Mouse (Mus musculus) ES-Bruce4 (cell line): ENCODE measurements at regions not wholly inside any gene's neighbourhood (a gene's known extent, or its start where the extent isn't known, plus 50 kb on each side); places are given as distances from the start of the nearest gene placed in this dataset.

Source experiments
- H3K27ac ChIP-seq: 2 replicates; pipeline ENCODE4 v1.5.1; 2012; ENCODE audit warnings: low read length, inconsistent platforms; ENCODE audit not compliant: insufficient read depth
- H3K27me3 ChIP-seq: 2 replicates; pipeline ENCODE4 v1.6.1; 2012; ENCODE audit warnings: mild to moderate bottlenecking, low read length, inconsistent platforms; ENCODE audit not compliant: control insufficient read depth, poor library complexity, insufficient read depth, severe bottlenecking
- H3K36me3 ChIP-seq: 2 replicates; pipeline ENCODE4 v1.6.1; 2012; ENCODE audit warnings: inconsistent platforms, mild to moderate bottlenecking, low read length, moderate library complexity; ENCODE audit not compliant: control insufficient read depth, poor library complexity, insufficient read depth, severe bottlenecking
- H3K4me1 ChIP-seq: one replicate; pipeline ENCODE4 v1.8.1; 2011; ENCODE audit warnings: low read length; ENCODE audit not compliant: control insufficient read depth, insufficient read depth
- H3K4me3 ChIP-seq: 2 replicates; pipeline ENCODE4 v1.5.1; 2011; ENCODE audit warnings: low read depth, mild to moderate bottlenecking, low read length
- H3K9ac ChIP-seq: 2 replicates; pipeline ENCODE4 v1.6.1; 2012; ENCODE audit warnings: low read depth, mild to moderate bottlenecking, inconsistent platforms; ENCODE audit not compliant: poor library complexity, severe bottlenecking
- H3K9me3 ChIP-seq: replicated peaks from 2 replicates; pipeline ENCODE4 v1.6.1; 2012; ENCODE audit warnings: mild to moderate bottlenecking, low read length, inconsistent platforms; ENCODE audit not compliant: control insufficient read depth, poor library complexity, insufficient read depth, severe bottlenecking
- CTCF ChIP-seq: IDR thresholded peaks from one replicate; pipeline ENCODE4 v1.8.1; 2011; ENCODE audit warnings: low read depth, low read length
- EP300 ChIP-seq: IDR thresholded peaks from 2 replicates; pipeline ENCODE4 v1.6.1; 2011; ENCODE audit warnings: low read depth, low read length; ENCODE audit not compliant: insufficient read depth
- POLR2A ChIP-seq: IDR thresholded peaks from one replicate; pipeline ENCODE4 v1.8.1; 2011; ENCODE audit warnings: low read length; ENCODE audit not compliant: insufficient read depth

DNA sequence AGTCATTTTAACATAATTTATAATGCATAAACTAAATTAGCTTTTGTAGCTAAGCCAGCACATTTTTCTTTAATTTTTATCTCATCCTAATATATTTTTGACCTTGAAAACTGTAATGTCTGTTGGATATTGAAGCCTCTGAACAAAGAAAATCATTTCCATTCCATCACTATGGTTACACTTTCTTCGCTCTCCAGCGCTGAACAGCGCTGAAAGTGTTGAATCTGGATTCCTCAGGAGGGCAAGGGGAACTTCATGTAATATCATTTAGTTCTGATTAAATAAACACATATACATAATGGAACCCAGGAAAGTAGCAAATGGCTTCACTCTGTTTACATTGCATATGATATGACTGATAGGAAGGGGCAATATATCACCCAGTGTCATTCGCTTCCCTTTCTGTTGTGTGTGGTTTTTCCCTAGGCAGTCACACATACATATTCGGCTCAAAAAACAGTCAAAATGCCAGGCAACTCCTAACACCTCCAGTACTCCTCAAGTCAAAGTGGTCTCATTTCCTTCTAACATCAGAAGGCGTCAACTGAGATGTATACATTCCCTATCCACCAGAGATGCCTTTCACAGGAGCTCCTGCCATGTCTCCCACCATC lies 372.5 kb downstream of the Elavl2 start:
- H3K36me3 ChIP-seq: no peaks in the 10 kb centered on the region
- H3K9ac ChIP-seq: no peak overlapping the region
- TF ChIP-seq POLR2A (no peak), CTCF (no peak), EP300 (no peak)
- H3K27ac ChIP-seq: no peak overlapping the region
- H3K4me3 ChIP-seq: no peak overlapping the region
- H3K4me1 ChIP-seq: no peaks in the 10 kb centered on the region
- no peaks in the 10 kb centered on the region for H3K9me3 ChIP-seq
- H3K27me3 ChIP-seq: no peaks in the 10 kb centered on the region

DNA sequence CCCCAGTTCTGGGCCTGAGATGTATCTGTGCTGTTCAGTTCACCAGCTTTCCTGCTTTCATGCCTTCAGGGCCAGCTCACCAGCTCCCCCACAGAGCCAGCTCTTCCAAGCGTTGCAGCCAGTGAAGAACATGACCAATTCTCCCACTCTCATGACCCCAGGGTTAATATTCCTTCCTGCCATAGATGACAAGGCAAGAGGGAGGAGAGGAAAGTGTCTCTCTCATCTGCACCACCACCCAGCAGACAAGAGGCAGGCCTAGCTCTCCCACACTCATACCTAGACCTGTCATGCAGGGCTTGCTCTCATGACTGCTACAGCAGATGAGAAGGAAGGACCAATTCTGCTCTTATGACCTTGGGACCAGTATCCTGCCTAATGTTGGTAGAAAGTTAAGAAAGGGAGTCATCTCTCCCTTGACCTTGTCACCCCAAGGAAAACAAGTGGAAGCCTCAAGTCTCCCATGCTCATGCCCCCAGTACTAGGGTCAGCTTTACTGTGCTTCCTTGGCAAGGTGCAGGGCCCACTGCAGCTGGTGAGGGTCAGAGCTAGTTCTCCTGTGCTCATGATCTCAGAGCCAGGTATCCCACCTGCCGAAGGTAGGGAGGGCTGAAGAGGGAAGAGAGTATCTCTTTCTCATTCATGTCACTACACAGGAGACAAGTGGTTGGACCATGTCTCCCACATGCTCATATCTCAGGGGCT lies 404.0 kb downstream of the Elavl2 start:
- H3K36me3 ChIP-seq: no peaks in the 10 kb centered on the region
- no peaks in the 10 kb centered on the region for H3K4me1 ChIP-seq
- no peak overlapping the region for H3K9ac ChIP-seq
- no peak overlapping the region for H3K27ac ChIP-seq
- H3K4me3 ChIP-seq: no peak overlapping the region
- TF ChIP-seq CTCF (no peak), POLR2A (no peak), EP300 (no peak)
- no peaks in the 10 kb centered on the region for H3K27me3 ChIP-seq
- H3K9me3 ChIP-seq: no peaks in the 10 kb centered on the region

DNA sequence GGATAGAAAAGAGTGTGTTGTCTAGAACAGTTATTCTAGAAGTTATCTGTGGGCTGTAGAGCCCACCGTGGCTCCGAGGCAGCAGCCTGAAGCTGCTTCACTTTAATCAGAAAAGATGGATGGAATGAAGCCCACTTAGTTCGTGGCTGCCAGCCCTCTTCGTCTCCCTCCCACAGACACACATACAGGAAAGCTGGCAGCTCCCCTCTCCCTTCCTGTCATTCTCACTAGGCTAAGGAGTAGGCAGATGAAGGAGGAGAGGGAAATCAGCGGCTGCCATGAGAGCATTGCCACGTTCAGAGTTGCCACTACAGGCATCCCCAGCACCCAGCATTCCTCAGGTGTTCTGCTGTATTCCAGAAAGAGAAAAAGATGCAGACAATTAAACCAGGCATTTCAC lies 435.9 kb downstream of the Elavl2 start:
- Histone ChIP-seq H3K27me3 (peaks cover under 1% of the 10 kb centered on the region; the same call in 1 of the 2 replicates), H3K4me1 (no peaks in the 10 kb centered on the region), H3K9ac (no peak overlapping the region), H3K9me3 (no peaks in the 10 kb centered on the region), H3K27ac (no peak overlapping the region), H3K36me3 (no peaks in the 10 kb centered on the region), H3K4me3 (no peak overlapping the region)
- no peak for TF ChIP-seq POLR2A
- no peak for TF ChIP-seq CTCF
- no peak for TF ChIP-seq EP300

DNA sequence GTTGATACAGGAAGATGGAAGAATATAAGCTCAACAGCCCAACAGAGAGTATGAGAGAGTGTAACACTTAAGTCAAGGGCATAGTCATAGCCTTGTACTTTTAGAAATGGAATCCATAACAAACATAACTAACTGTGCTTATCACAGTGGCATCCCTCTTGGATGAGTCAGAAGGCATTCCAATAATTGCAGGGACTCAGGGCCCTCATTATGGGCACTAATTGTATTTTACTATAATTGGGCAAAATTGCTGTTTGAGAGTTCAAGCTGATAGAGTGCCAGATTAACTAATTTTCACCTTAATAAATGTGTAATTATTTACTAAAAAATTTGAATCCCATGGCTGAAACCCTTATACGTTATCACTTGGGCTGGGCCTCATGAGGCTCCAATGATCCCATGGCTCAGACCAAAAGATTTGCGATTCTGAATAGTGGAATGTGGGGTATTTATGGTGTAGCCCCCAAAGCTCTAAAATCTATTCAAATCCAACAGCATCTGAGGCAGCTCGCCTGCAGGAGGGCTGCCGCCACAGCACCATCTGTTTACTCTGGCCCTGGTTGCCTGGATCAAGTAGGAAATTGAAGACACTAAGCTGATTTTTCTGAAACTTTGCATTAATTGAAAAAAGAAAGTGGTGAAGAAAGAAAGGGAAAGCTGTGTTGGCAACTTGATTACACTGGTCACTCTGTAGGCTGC lies 456.7 kb downstream of the Elavl2 start:
- no peaks in the 10 kb centered on the region for H3K36me3 ChIP-seq
- H3K4me1 ChIP-seq: no peaks in the 10 kb centered on the region
- no peak overlapping the region for H3K9ac ChIP-seq
- H3K27me3 ChIP-seq: no peaks in the 10 kb centered on the region
- H3K27ac ChIP-seq: no peak overlapping the region
- peaks cover 2% of the 10 kb centered on the region; the same call in 1 of the 2 replicates for H3K9me3 ChIP-seq
- no peak for TF ChIP-seq CTCF
- TF ChIP-seq POLR2A: no peak
- TF ChIP-seq EP300: no peak
- no peak overlapping the region for H3K4me3 ChIP-seq

DNA sequence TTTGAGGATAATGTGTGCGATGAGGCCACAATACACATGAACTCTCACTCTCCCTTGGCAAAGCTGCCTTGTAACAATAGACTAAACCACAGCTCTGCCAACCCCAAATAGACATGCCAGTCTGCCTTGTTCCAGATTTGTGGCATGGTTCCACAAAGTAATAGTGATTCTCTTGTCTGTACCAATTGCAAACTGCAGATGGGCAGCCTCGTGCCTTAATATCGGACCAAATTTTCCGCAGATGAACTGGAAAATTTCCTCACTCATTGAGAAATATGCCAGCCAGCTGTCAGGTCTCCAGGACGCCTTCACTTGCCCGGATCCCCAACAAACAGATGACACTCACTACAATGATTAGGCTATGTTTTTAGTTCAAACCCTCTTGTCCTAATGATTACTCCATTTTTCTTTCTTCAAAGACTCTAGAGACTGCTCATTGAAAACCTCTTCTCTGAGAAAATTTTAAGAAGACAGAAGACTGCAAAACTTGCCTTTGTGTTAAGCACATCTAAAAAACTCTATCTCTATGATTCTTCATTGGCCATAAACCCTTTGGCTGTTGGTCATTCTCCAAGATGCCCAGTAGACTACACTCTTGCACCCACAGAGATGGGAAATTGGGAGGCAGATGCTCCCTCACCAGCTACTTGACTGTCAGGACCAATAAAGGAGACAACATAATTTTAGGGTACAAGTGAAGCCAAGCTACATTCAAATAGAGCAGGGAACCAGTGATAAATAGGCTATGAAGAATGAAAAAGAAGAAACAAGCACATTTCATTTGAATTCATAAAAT lies 483.1 kb downstream of the Elavl2 start:
- H3K36me3 ChIP-seq: no peaks in the 10 kb centered on the region
- no peaks in the 10 kb centered on the region for H3K27me3 ChIP-seq
- H3K9ac ChIP-seq: no peak overlapping the region
- no peak overlapping the region for H3K27ac ChIP-seq
- H3K4me3 ChIP-seq: no peak overlapping the region
- TF ChIP-seq CTCF (no peak), POLR2A (no peak), EP300 (no peak)
- no peaks in the 10 kb centered on the region for H3K9me3 ChIP-seq
- no peaks in the 10 kb centered on the region for H3K4me1 ChIP-seq
